Mouse (Mus musculus) megakaryocyte, embryonic 14.5 days (primary cell): ENCODE results near the gene Acin1.

ENCODE experiments used
- FLI1 ChIP-seq: IDR thresholded peaks from 2 replicates; pipeline ENCODE4 v1.6.1; 2012; ENCODE audit warnings: low read length, inconsistent platforms, mixed read lengths
- GATA1 ChIP-seq: IDR thresholded peaks from 3 replicates; pipeline ENCODE4 v1.6.1; 2012; ENCODE audit warnings: mixed read lengths, low read length, inconsistent platforms, borderline replicate concordance

DNA sequence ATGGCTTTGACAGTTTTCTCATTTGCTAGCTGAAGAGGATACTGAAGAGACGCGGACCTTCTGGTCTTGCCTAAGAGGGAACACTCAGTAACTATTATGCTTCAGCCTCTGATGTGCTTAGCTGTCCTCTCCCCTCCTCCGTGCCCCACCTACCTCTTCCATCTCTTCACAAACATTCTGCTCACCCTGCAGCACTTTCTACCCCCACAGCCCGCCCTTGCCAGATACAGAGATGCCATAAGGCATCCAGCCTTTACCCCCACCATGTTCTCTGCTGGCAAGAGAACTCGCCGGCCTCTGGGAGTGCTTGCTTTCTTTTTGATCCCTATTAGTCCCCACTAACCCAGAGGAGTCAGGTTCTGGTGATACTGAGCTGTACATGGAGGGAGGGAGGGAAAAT lies 76.1 kb downstream of the Acin1 start:
- TF ChIP-seq GATA1, result no peak
- no peak for TF ChIP-seq FLI1
